Mouse (Mus musculus): ENCODE data around the gene Aspscr1.
"Not testable (repeated sequence)": the region's sequence is repeated elsewhere in the genome, so short reads cannot be mapped to it uniquely, and the experiment has no call there.

GRCm38 (mm10) chr11:120729432-120730050 is 56.8 kb downstream of the Aspscr1 start:
- not testable (repeated sequence) for TF ChIP-seq GATA1 (IDR thresholded peaks at IDR 0.05; ENCODE audit: borderline replicate concordance, low read length); CTCF (IDR thresholded peaks at IDR 0.05; ENCODE audit: low read depth, low read length); POLR2AphosphoS5 (IDR thresholded peaks at IDR 0.05; ENCODE audit: insufficient replicate concordance, low read depth, low read length)

All from G1E (cell line).